Mouse (Mus musculus) urinary bladder, adult 18-20 months (tissue): ENCODE results near the gene Vmn1r15.

Source experiments
- DNase-seq, 2 experiments: peaks; one replicate each; pipeline ENCODE4 v3.0.0; 2022; ENCODE audit warnings: low spot score in 2 of 2, mixed read lengths in 2 of 2

Gene Vmn1r15

GRCm38 (mm10) chr6:57257652-57258051, at the start of gene Vmn1r15:
TSS of gene Vmn1r15 (plus strand) at chr6:57257952.
- DNase-seq, result no peak

DNA sequence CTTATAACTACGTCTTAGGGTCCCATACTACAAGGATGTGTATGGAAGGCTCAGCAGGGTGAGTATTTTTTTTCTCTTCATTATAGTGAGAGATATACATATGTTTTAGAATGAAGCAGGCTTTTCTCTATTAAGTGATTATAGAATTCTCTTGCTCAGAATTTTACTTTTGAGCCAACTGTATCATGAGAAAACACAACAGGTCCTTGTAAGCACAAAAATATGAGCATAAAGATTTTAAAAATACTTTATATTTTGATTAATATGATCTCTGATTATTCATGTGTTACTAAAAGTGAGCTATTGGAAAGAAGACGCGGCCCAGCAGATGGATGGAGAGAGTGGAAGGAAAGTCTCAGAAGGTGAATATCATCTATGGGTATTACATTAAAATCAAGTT, 26.4 kb upstream of the Vmn1r15 start, which contains the start of gene Vmn1r14:
Gene Vmn1r14, plus strand, starts transcription at position 301 of the 400 bp plus-strand sequence.
- DNase-seq, result no peak

DNA sequence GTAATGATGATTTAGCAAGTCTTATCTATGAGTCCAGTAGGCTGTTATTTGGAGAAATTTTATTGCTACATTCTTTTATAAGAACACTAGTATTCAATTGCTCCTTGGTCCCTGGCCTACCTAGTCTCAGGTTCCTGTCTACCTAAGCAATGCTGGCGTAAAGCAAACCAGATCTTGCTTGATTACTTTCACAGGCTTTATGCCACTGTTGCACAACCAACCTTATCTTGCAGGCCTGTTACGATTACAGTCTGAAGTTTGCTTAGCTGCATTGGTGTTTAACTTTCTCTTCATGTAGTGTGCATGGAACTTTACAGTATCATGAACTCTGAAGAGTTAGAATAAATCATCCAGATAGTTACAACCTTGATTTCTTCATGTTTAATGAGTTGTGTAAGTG, 3.2 kb downstream of the Vmn1r15 start:
- peak in 1 of 2 experiments; percentile 0 for DNase-seq

GRCm38 (mm10) chr6:57271881-57272280, 14.1 kb downstream of the Vmn1r15 start:
- DNase-seq, result no peak

DNA sequence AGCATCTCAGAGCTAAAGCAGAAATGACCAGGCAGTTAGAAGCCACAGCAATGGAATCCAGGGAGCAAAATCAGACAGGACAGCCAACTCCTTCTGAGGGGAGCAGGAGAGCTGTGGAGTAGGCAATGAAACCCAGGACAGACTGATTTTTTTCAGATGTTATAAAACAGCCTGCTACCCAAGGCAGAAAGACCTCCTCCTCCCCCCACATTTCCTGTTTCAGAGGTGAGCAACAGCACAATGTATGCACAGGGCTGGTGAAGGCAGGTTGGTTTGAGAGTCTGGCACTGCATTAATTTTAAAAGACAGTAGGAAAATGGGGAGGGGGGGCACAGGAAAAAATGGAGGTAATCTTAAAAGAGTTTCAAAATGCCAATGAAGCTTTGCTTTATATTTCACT, 14.8 kb downstream of the Vmn1r15 start:
- DNase-seq, result no peak

- DNase-seq, result no peak
Measured at GRCm38 (mm10) chr6:57278952-57279351, 21.2 kb downstream of the Vmn1r15 start.
